Mouse (Mus musculus): ENCODE data around the gene Galr2. TPM values are rescaled to one million over a fixed set of nuclear protein-coding genes. Genes with fewer than 3 reads are reported as not detected.

Gene Galr2
- polyA plus RNA-seq, 1 experiment: 0.05 TPM

GRCm38 (mm10) chr11:116312359-116312758 lies 31.6 kb downstream of the Galr2 start:
- 65% methylated on average over 8 of the region's 8 CpGs for WGBS
- no peak overlapping the region for H3K27ac ChIP-seq (ENCODE audit: insufficient read depth, low read length)

DNA sequence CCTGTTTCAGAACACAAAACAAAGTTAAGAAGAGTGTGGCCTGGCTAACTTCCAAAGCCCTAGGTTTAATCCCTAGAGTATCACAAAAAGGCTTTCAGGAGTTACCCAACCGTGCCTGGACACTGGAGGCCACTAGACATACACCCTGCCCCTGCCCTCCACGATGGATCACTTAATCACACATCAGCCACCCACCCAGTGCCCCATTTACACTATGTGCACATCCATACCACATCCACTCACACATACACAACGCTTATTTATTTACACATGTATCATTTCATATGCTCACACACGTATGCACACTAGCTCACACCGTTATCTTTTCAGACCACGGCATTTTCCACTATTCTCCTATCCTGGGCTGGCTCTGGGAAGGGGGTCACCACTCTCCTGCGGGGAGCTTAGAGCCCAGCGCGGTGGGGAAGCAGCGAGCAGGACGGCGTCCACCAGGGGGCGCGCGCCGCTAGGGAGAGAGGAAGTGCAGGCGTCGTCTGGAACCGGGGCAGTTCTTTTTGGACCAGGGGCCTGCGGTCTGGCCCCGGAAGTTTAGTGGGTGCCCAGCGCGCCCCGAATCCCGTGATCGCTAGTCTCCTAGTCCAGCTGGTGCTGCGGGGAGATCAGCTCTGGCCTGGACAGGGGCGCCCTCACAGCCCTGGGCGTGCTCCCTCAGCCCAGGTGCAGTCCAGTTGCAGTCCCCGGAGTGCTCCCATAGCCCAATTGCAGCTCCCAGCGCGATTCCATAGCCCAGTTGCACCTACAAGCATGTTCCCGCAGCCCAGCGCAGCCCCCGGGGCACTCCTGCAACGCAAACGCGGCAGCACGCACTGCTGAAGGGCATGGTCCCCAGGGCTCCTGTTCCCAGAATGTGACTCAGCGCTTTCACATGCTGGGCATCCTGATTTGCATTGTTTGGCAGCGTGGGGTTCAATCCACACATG lies 38.2 kb downstream of the Galr2 start:
- H3K4me3 ChIP-seq (replicated peaks; ENCODE audit: insufficient read depth, low read depth, low read length): peak overlapping the region; percentile 14
- 3% methylated on average over 41 of the region's 41 CpGs for WGBS

More at GRCm38 (mm10) chr11:116312359-116312758, 31.6 kb downstream of the Galr2 start:
- Histone ChIP-seq H3K4me1 (ENCODE audit: control insufficient read depth, insufficient read depth, low read length) (no peaks in the 10 kb centered on the region), H3K27me3 (ENCODE audit: control insufficient read depth, insufficient read depth, low read length) (no peaks in the 10 kb centered on the region), H3K4me3 (replicated peaks; ENCODE audit: insufficient read depth, low read depth, low read length) (no peak overlapping the region)
- DNase-seq: no peak
- TF ChIP-seq POLR2A (IDR thresholded peaks at IDR 0.05; ENCODE audit: borderline replicate concordance, insufficient read depth, low read length): no peak
- TF ChIP-seq CTCF (IDR thresholded peaks at IDR 0.05; ENCODE audit: borderline replicate concordance, insufficient read depth, low read depth, low read length): no peak

GRCm38 (mm10) chr11:116326963-116327603 lies 46.3 kb downstream of the Galr2 start:
- 82% methylated on average over 7 of the region's 7 CpGs for WGBS
- H3K4me3 ChIP-seq (replicated peaks; ENCODE audit: insufficient read depth, low read depth, low read length): no peak overlapping the region

More for the DNA sequence above, 38.2 kb downstream of the Galr2 start:
- peak; percentile 70 to 85 for DNase-seq
- H3K4me1 ChIP-seq (ENCODE audit: control insufficient read depth, insufficient read depth, low read length): peaks cover 4% of the 10 kb centered on the region; the same call in 1 of the 2 replicates
- H3K27ac ChIP-seq (ENCODE audit: insufficient read depth, low read length): no peak overlapping the region
- H3K27me3 ChIP-seq (ENCODE audit: control insufficient read depth, insufficient read depth, low read length): no peaks in the 10 kb centered on the region
- TF ChIP-seq CTCF (IDR thresholded peaks at IDR 0.05; ENCODE audit: borderline replicate concordance, insufficient read depth, low read depth, low read length) (peak; percentile 88), POLR2A (IDR thresholded peaks at IDR 0.05; ENCODE audit: borderline replicate concordance, insufficient read depth, low read length) (no peak)

GRCm38 (mm10) chr11:116329314-116330210 lies 48.8 kb downstream of the Galr2 start:
- H3K4me1 ChIP-seq (ENCODE audit: control insufficient read depth, insufficient read depth, low read length): no peaks in the 10 kb centered on the region
- peak in 1 of 2 experiments; percentile 24 for DNase-seq
- TF ChIP-seq POLR2A (IDR thresholded peaks at IDR 0.05; ENCODE audit: borderline replicate concordance, insufficient read depth, low read length) (no peak), CTCF (IDR thresholded peaks at IDR 0.05; ENCODE audit: borderline replicate concordance, insufficient read depth, low read depth, low read length) (no peak)
- no peak overlapping the region for H3K4me3 ChIP-seq (replicated peaks; ENCODE audit: insufficient read depth, low read depth, low read length)
- WGBS: 54% methylated on average over 18 of the region's 18 CpGs
- no peak overlapping the region; the same call in 1 of the 2 replicates for H3K27ac ChIP-seq (ENCODE audit: insufficient read depth, low read length)
- H3K27me3 ChIP-seq (ENCODE audit: control insufficient read depth, insufficient read depth, low read length): no peaks in the 10 kb centered on the region; the same call in 1 of the 2 replicates

More at GRCm38 (mm10) chr11:116326963-116327603, 46.3 kb downstream of the Galr2 start:
- Histone ChIP-seq H3K27ac (ENCODE audit: insufficient read depth, low read length) (no peak overlapping the region), H3K27me3 (ENCODE audit: control insufficient read depth, insufficient read depth, low read length) (no peaks in the 10 kb centered on the region), H3K4me1 (ENCODE audit: control insufficient read depth, insufficient read depth, low read length) (no peaks in the 10 kb centered on the region)
- TF ChIP-seq CTCF (IDR thresholded peaks at IDR 0.05; ENCODE audit: borderline replicate concordance, insufficient read depth, low read depth, low read length): no peak
- TF ChIP-seq POLR2A (IDR thresholded peaks at IDR 0.05; ENCODE audit: borderline replicate concordance, insufficient read depth, low read length): no peak
- DNase-seq: peak in 1 of 2 experiments; percentile 8

- Histone ChIP-seq H3K4me3 (replicated peaks; ENCODE audit: insufficient read depth, low read depth, low read length) (no peak overlapping the region), H3K4me1 (ENCODE audit: control insufficient read depth, insufficient read depth, low read length) (no peaks in the 10 kb centered on the region), H3K27ac (ENCODE audit: insufficient read depth, low read length) (no peak overlapping the region; the same call in 1 of the 2 replicates), H3K27me3 (ENCODE audit: control insufficient read depth, insufficient read depth, low read length) (no peaks in the 10 kb centered on the region; the same call in 1 of the 2 replicates)
- peak; percentile 13 to 24 for DNase-seq
- 72% methylated on average over 7 of the region's 7 CpGs for WGBS
- TF ChIP-seq POLR2A (IDR thresholded peaks at IDR 0.05; ENCODE audit: borderline replicate concordance, insufficient read depth, low read length): no peak
- no peak for TF ChIP-seq CTCF (IDR thresholded peaks at IDR 0.05; ENCODE audit: borderline replicate concordance, insufficient read depth, low read depth, low read length)
These were observed 49.4 kb downstream of the Galr2 start for GRCm38 (mm10) chr11:116330211-116330518.

- DNase-seq: peak; percentile 21 to 38
- 26% methylated on average over 19 of the region's 19 CpGs for WGBS
- H3K4me3 ChIP-seq (replicated peaks; ENCODE audit: insufficient read depth, low read depth, low read length): no peak overlapping the region
- no peak for TF ChIP-seq POLR2A (IDR thresholded peaks at IDR 0.05; ENCODE audit: borderline replicate concordance, insufficient read depth, low read length)
- TF ChIP-seq CTCF (IDR thresholded peaks at IDR 0.05; ENCODE audit: borderline replicate concordance, insufficient read depth, low read depth, low read length): no peak
- no peaks in the 10 kb centered on the region; the same call in 1 of the 2 replicates for H3K27me3 ChIP-seq (ENCODE audit: control insufficient read depth, insufficient read depth, low read length)
- H3K27ac ChIP-seq (ENCODE audit: insufficient read depth, low read length): no peak overlapping the region
- no peaks in the 10 kb centered on the region for H3K4me1 ChIP-seq (ENCODE audit: control insufficient read depth, insufficient read depth, low read length)
These were observed 51.7 kb downstream of the Galr2 start for GRCm38 (mm10) chr11:116332232-116332982.
